10 mouse cellular contexts compared by ENCODE assay signal in the genomic region with DNA sequence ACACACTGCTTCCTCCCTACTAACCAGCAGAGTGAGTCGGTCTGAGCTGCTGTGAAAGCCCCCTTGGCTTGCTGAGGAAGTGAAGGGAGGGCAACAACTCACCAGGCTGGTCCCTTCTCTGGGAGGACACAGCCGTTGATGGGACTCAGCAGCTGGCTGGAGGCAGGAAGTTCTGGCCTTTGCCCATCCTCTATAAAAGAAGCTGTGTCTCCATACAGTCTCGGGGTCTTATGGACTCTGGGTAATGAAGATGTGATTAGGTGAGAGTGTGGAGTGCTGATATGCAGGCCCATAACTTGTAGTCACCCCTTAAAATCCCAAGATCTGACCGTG. TPM values are rescaled to one million over a fixed set of nuclear protein-coding genes. Genes with fewer than 3 reads are reported as not detected.
DNase-seq lines count a peak whose midpoint lies in the region; ATAC-seq lines count a peak whose summit lies in the region.
"Had no signal": no experiment of that assay in that cellular context is flagged by ENCODE, and none has a peak within 500 bp of the region (broad histone marks: within the 10 kb centered on the region; RNA-seq: fewer than 3 reads in every experiment).

No protein-coding gene starts in this region.

- DNase-seq in lung, postnatal 36 days: no peak
- DNase-seq in forebrain, embryonic 10.5 days (ENCODE audit: extremely low spot score, low spot score): no peak
- DNase-seq in limb, embryonic 11.5 days (ENCODE audit: low spot score): no peak
- DNase-seq in embryo, embryonic 11 days: no peak
- DNase-seq in adrenal gland, adult 2 months: no peak
- DNase-seq in urinary bladder, postnatal 10 days (ENCODE audit: low spot score): no peak
- DNase-seq: adrenal gland, postnatal 25 days had no signal

- peaks cover 1% of the 10 kb centered on the region; the same call in 1 of the 2 replicates for H3K36me3 ChIP-seq in lung, embryonic 15.5 days
- peaks cover 22% of the 10 kb centered on the region for H3K36me3 ChIP-seq in forebrain, embryonic 10.5 days (replicated peaks)
- H3K36me3 ChIP-seq in limb, embryonic 11.5 days (ENCODE audit: control insufficient read depth, insufficient read depth, low read length): peaks cover under 1% of the 10 kb centered on the region; the same call in 1 of the 2 replicates
- H3K36me3 ChIP-seq in neural tube, embryonic 15.5 days: peaks cover 2% of the 10 kb centered on the region

- peak overlapping the region; percentile 86 for H3K27ac ChIP-seq in lung, embryonic 15.5 days
- H3K27ac ChIP-seq in forebrain, embryonic 10.5 days: peak overlapping the region; percentile 95
- no peak overlapping the region for H3K27ac ChIP-seq in limb, embryonic 11.5 days (replicated peaks; ENCODE audit: low read depth, low read length)
- H3K27ac ChIP-seq in neural tube, embryonic 15.5 days (replicated peaks): peak overlapping the region; percentile 91

- peaks cover 72% of the 10 kb centered on the region for H3K4me1 ChIP-seq in lung, embryonic 15.5 days
- H3K4me1 ChIP-seq in forebrain, embryonic 10.5 days: peaks cover 90% of the 10 kb centered on the region
- peaks cover 38% of the 10 kb centered on the region for H3K4me1 ChIP-seq in limb, embryonic 11.5 days (ENCODE audit: control insufficient read depth, insufficient read depth, low read length)
- H3K4me1 ChIP-seq in neural tube, embryonic 15.5 days: peaks cover 73% of the 10 kb centered on the region

- no peaks in the 10 kb centered on the region for H3K27me3 ChIP-seq in lung, embryonic 15.5 days
- no peaks in the 10 kb centered on the region for H3K27me3 ChIP-seq in forebrain, embryonic 10.5 days (ENCODE audit: poor library complexity, severe bottlenecking)
- no peaks in the 10 kb centered on the region for H3K27me3 ChIP-seq in limb, embryonic 11.5 days (ENCODE audit: control insufficient read depth, insufficient read depth, low read length)
- H3K27me3 ChIP-seq in neural tube, embryonic 15.5 days (replicated peaks): no peaks in the 10 kb centered on the region

- H3K4me3 ChIP-seq in lung, embryonic 15.5 days: peak overlapping the region; percentile 95
- H3K4me3 ChIP-seq in forebrain, embryonic 10.5 days: peak overlapping the region; percentile 95
- H3K4me3 ChIP-seq in limb, embryonic 11.5 days (ENCODE audit: low read depth, low read length): peak overlapping the region; percentile 88
- peak overlapping the region; percentile 87 for H3K4me3 ChIP-seq in neural tube, embryonic 15.5 days (replicated peaks)

- no peaks in the 10 kb centered on the region for H3K9me3 ChIP-seq in lung, embryonic 15.5 days
- H3K9me3 ChIP-seq in forebrain, embryonic 10.5 days: no peaks in the 10 kb centered on the region
- H3K9me3 ChIP-seq in limb, embryonic 11.5 days (ENCODE audit: control insufficient read depth, low read length): no peaks in the 10 kb centered on the region
- no peaks in the 10 kb centered on the region for H3K9me3 ChIP-seq in neural tube, embryonic 15.5 days (replicated peaks)

- peak overlapping the region; percentile 88 for H3K9ac ChIP-seq in lung, embryonic 15.5 days
- peak overlapping the region; percentile 93 for H3K9ac ChIP-seq in limb, embryonic 11.5 days (ENCODE audit: low read length)
- H3K9ac ChIP-seq in neural tube, embryonic 15.5 days (replicated peaks): peak overlapping the region; percentile 89

- ATAC-seq in lung, embryonic 15.5 days (ENCODE audit: borderline replicate concordance, extremely low read depth, low FRiP score, low TSS enrichment): no peak
- ATAC-seq in limb, embryonic 11.5 days (ENCODE audit: insufficient number of reproducible peaks, low FRiP score, low TSS enrichment, low read depth): no peak
- no peak for ATAC-seq in neural tube, embryonic 15.5 days (ENCODE audit: low FRiP score)

- H3K4me2 ChIP-seq in lung, embryonic 15.5 days: peak overlapping the region; percentile 92
- H3K4me2 ChIP-seq in limb, embryonic 11.5 days (ENCODE audit: low read depth, severe bottlenecking): peak overlapping the region; percentile 96
- peak overlapping the region; percentile 94 for H3K4me2 ChIP-seq in neural tube, embryonic 15.5 days

- 15% methylated on average over 4 of the region's 4 CpGs for WGBS in lung, embryonic 15.5 days
- 45% methylated on average over 4 of the region's 4 CpGs for WGBS in forebrain, embryonic 10.5 days
- WGBS in limb, embryonic 11.5 days: 33% methylated on average over 4 of the region's 4 CpGs
- WGBS in neural tube, embryonic 15.5 days: 29% methylated on average over 4 of the region's 4 CpGs

RNA-seq across cellular contexts. Expression of a gene that starts 0.9 kb away (rescaled TPM):
- 9.5 and 9.8 TPM in 2 replicates for polyA plus RNA-seq in lung, embryonic 15.5 days (2015; fragmentation: Nextera tagmentation; extraction: Ambion mirVana)
- polyA plus RNA-seq in forebrain, embryonic 10.5 days (2016; fragmentation: Nextera tagmentation; extraction: Ambion mirVana): 12.2 and 12.8 TPM in 2 replicates
- 16.4 and 17.0 TPM in 2 replicates for polyA plus RNA-seq in limb, embryonic 11.5 days (2014; fragmentation: Nextera tagmentation; extraction: Ambion mirVana)
- polyA plus RNA-seq in neural tube, embryonic 15.5 days (2015; fragmentation: Nextera tagmentation; extraction: Ambion mirVana): 13.9 and 14.0 TPM in 2 replicates
- total RNA-seq in adrenal gland, adult 2 months (2021): 10 to 100 TPM; 42.1 to 48.8 TPM
- polyA plus RNA-seq in adrenal gland, adult 2 months (2012; rRNA removed): 69.5 and 72.1 TPM in 2 replicates

RNA-seq across cellular contexts. Expression of a gene that starts 4.8 kb away (rescaled TPM):
- 6.5 and 7.1 TPM in 2 replicates for polyA plus RNA-seq in lung, embryonic 15.5 days (2015; fragmentation: Nextera tagmentation; extraction: Ambion mirVana)
- polyA plus RNA-seq in forebrain, embryonic 10.5 days (2016; fragmentation: Nextera tagmentation; extraction: Ambion mirVana): 9.2 and 9.4 TPM in 2 replicates
- 12.8 and 13.3 TPM in 2 replicates for polyA plus RNA-seq in limb, embryonic 11.5 days (2014; fragmentation: Nextera tagmentation; extraction: Ambion mirVana)
- 31.5 and 41.3 TPM in 2 replicates for polyA plus RNA-seq in neural tube, embryonic 15.5 days (2015; fragmentation: Nextera tagmentation; extraction: Ambion mirVana)
- 1 to 10 TPM; 6.0 to 7.3 TPM for total RNA-seq in adrenal gland, adult 2 months (2021)
- 24.7 and 27.8 TPM in 2 replicates for polyA plus RNA-seq in adrenal gland, adult 2 months (2012; rRNA removed)

RNA-seq across cellular contexts. Expression of a gene that starts 20.6 kb away (rescaled TPM):
- polyA plus RNA-seq in lung, embryonic 15.5 days (2015; fragmentation: Nextera tagmentation; extraction: Ambion mirVana): 3.8 and 4.0 TPM in 2 replicates
- polyA plus RNA-seq in forebrain, embryonic 10.5 days (2016; fragmentation: Nextera tagmentation; extraction: Ambion mirVana): 4.7 and 5.5 TPM in 2 replicates
- polyA plus RNA-seq in limb, embryonic 11.5 days (2014; fragmentation: Nextera tagmentation; extraction: Ambion mirVana): 0.71 and 1.3 TPM in 2 replicates
- polyA plus RNA-seq in neural tube, embryonic 15.5 days (2015; fragmentation: Nextera tagmentation; extraction: Ambion mirVana): 2.1 and 3.4 TPM in 2 replicates
- total RNA-seq in adrenal gland, adult 2 months (2021): 10 to 100 TPM; 12.1 to 29.9 TPM
- polyA plus RNA-seq in adrenal gland, adult 2 months (2012; rRNA removed): 28.7 and 38.9 TPM in 2 replicates

RNA-seq across cellular contexts. Expression of a gene that starts 21.5 kb away (rescaled TPM):
- polyA plus RNA-seq in lung, embryonic 15.5 days (2015; fragmentation: Nextera tagmentation; extraction: Ambion mirVana): 42.7 and 43.1 TPM in 2 replicates
- 30.4 and 32.7 TPM in 2 replicates for polyA plus RNA-seq in forebrain, embryonic 10.5 days (2016; fragmentation: Nextera tagmentation; extraction: Ambion mirVana)
- polyA plus RNA-seq in limb, embryonic 11.5 days (2014; fragmentation: Nextera tagmentation; extraction: Ambion mirVana): 42.2 and 43.4 TPM in 2 replicates
- polyA plus RNA-seq in neural tube, embryonic 15.5 days (2015; fragmentation: Nextera tagmentation; extraction: Ambion mirVana): 15.3 and 20.3 TPM in 2 replicates
- 10 to 100 TPM in 1 of 2 experiments, 1 to 10 TPM in 1; 6.3 to 15.6 TPM for total RNA-seq in adrenal gland, adult 2 months (2021)
- polyA plus RNA-seq in adrenal gland, adult 2 months (2012; rRNA removed): 31.1 and 37.1 TPM in 2 replicates

RNA-seq across cellular contexts. Expression of a gene that starts 24.7 kb away (rescaled TPM):
- 0.10 and 0.11 TPM in 2 replicates for polyA plus RNA-seq in lung, embryonic 15.5 days (2015; fragmentation: Nextera tagmentation; extraction: Ambion mirVana)
- polyA plus RNA-seq in forebrain, embryonic 10.5 days (2016; fragmentation: Nextera tagmentation; extraction: Ambion mirVana): 0.10 TPM in 2 replicates
- polyA plus RNA-seq in limb, embryonic 11.5 days (2014; fragmentation: Nextera tagmentation; extraction: Ambion mirVana): 0.17 TPM in 1 of 2 replicates, not detected in the other
- 0.15 and 0.40 TPM in 2 replicates for polyA plus RNA-seq in neural tube, embryonic 15.5 days (2015; fragmentation: Nextera tagmentation; extraction: Ambion mirVana)
- total RNA-seq in adrenal gland, adult 2 months (2021): not detected
- polyA plus RNA-seq in adrenal gland, adult 2 months (2012; rRNA removed): 0.08 TPM in 1 of 2 replicates, not detected in the other
- total RNA-seq: adrenal gland, postnatal 25 days had no signal
- polyA plus RNA-seq: large intestine, adult 2 months had no signal
